Mouse (Mus musculus) forebrain, embryonic 14.5 days (tissue): ENCODE data around the gene 2610001J05Rik. TPM values are rescaled to one million over a fixed set of nuclear protein-coding genes. Genes with fewer than 3 reads are reported as not detected.
A peak's percentile ranks its signal among the peaks of the same experiment; 100 is the strongest.

ENCODE experiments used
- ATAC-seq: fragments of 200-750 bp; cut with Nextera tagmentation; 2 replicates; pipeline ENCODE4 v1.8.0; 2017; ENCODE audit warnings: mild to moderate bottlenecking, moderate library complexity
- DNase-seq: peaks from one replicate; pipeline ENCODE4 v3.0.0-alpha.2; 2015; ENCODE audit warnings: low spot score
- H3K27ac ChIP-seq: fragments of 300-500 bp; sonication (generic); 2 replicates; pipeline ENCODE4 v1.5.1; 2014; ENCODE audit warnings: low read depth, mild to moderate bottlenecking, control low read depth, low read length, moderate library complexity
- H3K27me3 ChIP-seq: fragments of 300-500 bp; sonication (generic); replicated peaks from 2 replicates; pipeline ENCODE4 v1.6.1; 2014; ENCODE audit warnings: low read length, control low read depth, mixed read lengths; ENCODE audit not compliant: control insufficient read depth, insufficient read depth
- H3K36me3 ChIP-seq: fragments of 300-500 bp; sonication (generic); 2 replicates; pipeline ENCODE4 v1.6.1; 2014; ENCODE audit warnings: low read length, control low read depth; ENCODE audit not compliant: control insufficient read depth, insufficient read depth
- H3K4me1 ChIP-seq: fragments of 300-500 bp; sonication (generic); 2 replicates; pipeline ENCODE4 v1.6.1; 2014; ENCODE audit warnings: antibody characterized with exemption, low read length, control low read depth; ENCODE audit not compliant: control insufficient read depth, insufficient read depth
- H3K4me2 ChIP-seq: fragments of 300-500 bp; sonication (generic); 2 replicates; pipeline ENCODE4 v1.6.1; 2014; ENCODE audit warnings: mild to moderate bottlenecking, control low read depth, low read length
- H3K4me3 ChIP-seq: fragments of 300-500 bp; sonication (generic); 2 replicates; pipeline ENCODE4 v1.5.1; 2014; ENCODE audit warnings: low read depth, low read length, control low read depth
- H3K9ac ChIP-seq: fragments of 300-500 bp; sonication (generic); 2 replicates; pipeline ENCODE4 v1.6.1; 2014; ENCODE audit warnings: mild to moderate bottlenecking, low read length, control low read depth, moderate library complexity
- H3K9me3 ChIP-seq: fragments of 300-500 bp; sonication (generic); replicated peaks from 2 replicates; pipeline ENCODE4 v1.6.1; 2016; ENCODE audit warnings: low read length, control low read depth, mixed read lengths; ENCODE audit not compliant: control insufficient read depth
- WGBS: fragments of 180-500 bp; shearing (Covaris S2); extraction: QIAGEN DNeasy Blood & Tissue Kit; methylation state at CpG from one replicate; pipeline ENCODE4 v1.1.7; 2014; 5-methylcytosine and 5-hydroxymethylcytosine counted together
- polyA plus RNA-seq: library from polyadenylated mRNA; unstranded; fragments of >200 nt; fragmentation: Nextera tagmentation; extraction: Ambion mirVana; gene quantifications from 2 replicates; pipeline ENCODE4 v1.2.1, GENCODE M21; 2014

The 2610001J05Rik gene
- polyA plus RNA-seq, result 73.0 and 76.9 TPM in 2 replicates

- WGBS, result under 1% methylated on average over 19 of the region's 19 CpGs
- no peaks in the 10 kb centered on the region for H3K9me3 ChIP-seq
- H3K36me3 ChIP-seq, result no peaks in the 10 kb centered on the region
- no peaks in the 10 kb centered on the region for H3K27me3 ChIP-seq
- peak; percentile 97 for DNase-seq
- H3K4me3 ChIP-seq, result peak within 1 kb of the TSS; percentile 43
- peaks cover 7% of the 10 kb centered on the region; the same call in 1 of the 2 replicates for H3K4me1 ChIP-seq
- peak within 1 kb of the TSS; percentile 48 for H3K4me2 ChIP-seq
- H3K9ac ChIP-seq, result peak within 1 kb of the TSS; percentile 64
- ATAC-seq, result peak; percentile 100
- H3K27ac ChIP-seq, result no peak within 1 kb of the TSS
Observed at GRCm38 (mm10) chr6:13870919-13871624, at the start of gene 2610001J05Rik. Gene 2610001J05Rik (minus strand): TSS chr6:13871518.

- Histone ChIP-seq H3K4me2 (no peak overlapping the region), H3K36me3 (no peaks in the 10 kb centered on the region), H3K9me3 (no peaks in the 10 kb centered on the region), H3K27ac (no peak overlapping the region), H3K4me1 (no peaks in the 10 kb centered on the region), H3K4me3 (no peak overlapping the region), H3K27me3 (no peaks in the 10 kb centered on the region), H3K9ac (no peak overlapping the region)
- WGBS, result 93% methylated on average over 10 of the region's 10 CpGs
- no peak for DNase-seq
- no peak for ATAC-seq
Observed at GRCm38 (mm10) chr6:13909762-13910537, 38.6 kb upstream of the 2610001J05Rik start.

- Histone ChIP-seq H3K27me3 (no peaks in the 10 kb centered on the region), H3K9me3 (no peaks in the 10 kb centered on the region), H3K27ac (no peak overlapping the region), H3K36me3 (no peaks in the 10 kb centered on the region), H3K4me2 (no peak overlapping the region), H3K9ac (no peak overlapping the region), H3K4me3 (no peak overlapping the region), H3K4me1 (no peaks in the 10 kb centered on the region)
- ATAC-seq, result no peak
- WGBS, result 85% methylated on average over 5 of the region's 5 CpGs
- no peak for DNase-seq
Observed at GRCm38 (mm10) chr6:13902941-13903627, 31.8 kb upstream of the 2610001J05Rik start.

- no peak overlapping the region for H3K9ac ChIP-seq
- no peak overlapping the region for H3K4me2 ChIP-seq
- no peak for DNase-seq
- no peaks in the 10 kb centered on the region for H3K9me3 ChIP-seq
- H3K4me1 ChIP-seq, result no peaks in the 10 kb centered on the region
- no peak overlapping the region for H3K27ac ChIP-seq
- ATAC-seq, result no peak
- no peaks in the 10 kb centered on the region for H3K36me3 ChIP-seq
- WGBS, result 84% methylated on average over 3 of the region's 3 CpGs
- H3K27me3 ChIP-seq, result no peaks in the 10 kb centered on the region
- H3K4me3 ChIP-seq, result no peak overlapping the region
Observed at GRCm38 (mm10) chr6:13884877-13885592, 13.7 kb upstream of the 2610001J05Rik start.

GRCm38 (mm10) chr6:13882919-13883318, 11.6 kb upstream of the 2610001J05Rik start:
- Histone ChIP-seq H3K4me2 (no peak overlapping the region), H3K4me3 (no peak overlapping the region), H3K27ac (no peak overlapping the region), H3K27me3 (no peaks in the 10 kb centered on the region), H3K9me3 (no peaks in the 10 kb centered on the region), H3K9ac (no peak overlapping the region), H3K36me3 (no peaks in the 10 kb centered on the region), H3K4me1 (no peaks in the 10 kb centered on the region)
- no peak for ATAC-seq
- DNase-seq, result no peak

- DNase-seq, result no peak
- H3K4me2 ChIP-seq, result no peak overlapping the region
- H3K4me1 ChIP-seq, result peaks cover 7% of the 10 kb centered on the region; the same call in 1 of the 2 replicates
- no peaks in the 10 kb centered on the region for H3K27me3 ChIP-seq
- no peak overlapping the region for H3K27ac ChIP-seq
- 94% methylated on average over 2 of the region's 2 CpGs for WGBS
- no peak for ATAC-seq
- H3K36me3 ChIP-seq, result no peaks in the 10 kb centered on the region
- H3K9ac ChIP-seq, result no peak overlapping the region
- no peak overlapping the region for H3K4me3 ChIP-seq
- no peaks in the 10 kb centered on the region for H3K9me3 ChIP-seq
Observed at GRCm38 (mm10) chr6:13873959-13874358, 2.6 kb upstream of the 2610001J05Rik start.

- Histone ChIP-seq H3K4me2 (peak overlapping the region; percentile 48), H3K9ac (no peak overlapping the region), H3K27ac (no peak overlapping the region), H3K27me3 (no peaks in the 10 kb centered on the region), H3K36me3 (no peaks in the 10 kb centered on the region), H3K4me1 (peaks cover 7% of the 10 kb centered on the region; the same call in 1 of the 2 replicates), H3K9me3 (no peaks in the 10 kb centered on the region), H3K4me3 (no peak overlapping the region)
- peak; percentile 20 for DNase-seq
- ATAC-seq, result no peak
- 71% methylated on average over 7 of the region's 7 CpGs for WGBS
Observed at GRCm38 (mm10) chr6:13872076-13872475, 758 bp upstream of the 2610001J05Rik start.

- Histone ChIP-seq H3K9me3 (no peaks in the 10 kb centered on the region), H3K4me2 (peak overlapping the region; percentile 48), H3K9ac (peak overlapping the region; percentile 64), H3K27me3 (no peaks in the 10 kb centered on the region), H3K4me1 (peaks cover 7% of the 10 kb centered on the region; the same call in 1 of the 2 replicates), H3K4me3 (peak overlapping the region; percentile 43), H3K36me3 (no peaks in the 10 kb centered on the region), H3K27ac (no peak overlapping the region)
- 5% methylated on average over 7 of the region's 7 CpGs for WGBS
- DNase-seq, result no peak
- peak; percentile 79 for ATAC-seq
Observed at GRCm38 (mm10) chr6:13871625-13871958, 274 bp upstream of the 2610001J05Rik start.
